Mouse (Mus musculus): ENCODE data around the gene Farsb. TPM values are rescaled to one million over a fixed set of nuclear protein-coding genes. Genes with fewer than 3 reads are reported as not detected.

The Farsb gene
- polyA plus RNA-seq, 1 experiment = 8.1 TPM

- H3K27ac ChIP-seq (ENCODE audit: insufficient read depth, low read depth, low read length) = no peak overlapping the region
- TF ChIP-seq POLR2A (IDR thresholded peaks at IDR 0.05; ENCODE audit: low read depth, low read length) = no peak
- TF ChIP-seq CTCF (IDR thresholded peaks at IDR 0.05; ENCODE audit: extremely low read depth, insufficient read length, insufficient replicate concordance, low read depth, low read length) = no peak
- H3K27me3 ChIP-seq (ENCODE audit: control insufficient read depth, insufficient read depth, low read length) = no peaks in the 10 kb centered on the region
- no peak overlapping the region for H3K4me3 ChIP-seq (ENCODE audit: low read depth, low read length)
- no peaks in the 10 kb centered on the region for H3K4me1 ChIP-seq (ENCODE audit: control insufficient read depth, insufficient read depth, insufficient read length, low read length)
- H3K36me3 ChIP-seq (ENCODE audit: control insufficient read depth, insufficient read depth, low read length) = peaks cover 8% of the 10 kb centered on the region
- WGBS = 93% methylated on average over 4 of the region's 4 CpGs
Measured at GRCm38 (mm10) chr1:78380950-78381349, 107.7 kb downstream of the Farsb start.

GRCm38 (mm10) chr1:78375058-78375457 lies 113.6 kb downstream of the Farsb start:
- Histone ChIP-seq H3K4me3 (ENCODE audit: low read depth, low read length) (no peak overlapping the region), H3K36me3 (ENCODE audit: control insufficient read depth, insufficient read depth, low read length) (0 out of 2 replicates have a peak, but pooled peaks cover 2% of the 10 kb centered on the region), H3K27ac (ENCODE audit: insufficient read depth, low read depth, low read length) (no peak overlapping the region), H3K4me1 (ENCODE audit: control insufficient read depth, insufficient read depth, insufficient read length, low read length) (no peaks in the 10 kb centered on the region), H3K27me3 (ENCODE audit: control insufficient read depth, insufficient read depth, low read length) (no peaks in the 10 kb centered on the region)
- WGBS = 86% methylated on average over 3 of the region's 3 CpGs
- no peak for TF ChIP-seq POLR2A (IDR thresholded peaks at IDR 0.05; ENCODE audit: low read depth, low read length)

GRCm38 (mm10) chr1:78373836-78374235 lies 114.9 kb downstream of the Farsb start:
- WGBS = 88% methylated on average over 5 of the region's 5 CpGs
- H3K27me3 ChIP-seq (ENCODE audit: control insufficient read depth, insufficient read depth, low read length) = no peaks in the 10 kb centered on the region

GRCm38 (mm10) chr1:78372316-78372715 lies 116.4 kb downstream of the Farsb start:
- Histone ChIP-seq H3K27ac (ENCODE audit: insufficient read depth, low read depth, low read length) (no peak overlapping the region), H3K4me3 (ENCODE audit: low read depth, low read length) (no peak overlapping the region), H3K4me1 (ENCODE audit: control insufficient read depth, insufficient read depth, insufficient read length, low read length) (no peaks in the 10 kb centered on the region), H3K36me3 (ENCODE audit: control insufficient read depth, insufficient read depth, low read length) (peaks cover 3% of the 10 kb centered on the region; the same call in 1 of the 2 replicates), H3K27me3 (ENCODE audit: control insufficient read depth, insufficient read depth, low read length) (no peaks in the 10 kb centered on the region)
- 72% methylated on average over 9 of the region's 9 CpGs for WGBS
- TF ChIP-seq CTCF (IDR thresholded peaks at IDR 0.05; ENCODE audit: extremely low read depth, insufficient read length, insufficient replicate concordance, low read depth, low read length) = no peak
- TF ChIP-seq POLR2A (IDR thresholded peaks at IDR 0.05; ENCODE audit: low read depth, low read length) = no peak

More at GRCm38 (mm10) chr1:78373836-78374235, 114.9 kb downstream of the Farsb start:
- Histone ChIP-seq H3K36me3 (ENCODE audit: control insufficient read depth, insufficient read depth, low read length) (0 out of 2 replicates have a peak, but pooled peaks cover 2% of the 10 kb centered on the region), H3K4me3 (ENCODE audit: low read depth, low read length) (no peak overlapping the region), H3K4me1 (ENCODE audit: control insufficient read depth, insufficient read depth, insufficient read length, low read length) (no peaks in the 10 kb centered on the region), H3K27ac (ENCODE audit: insufficient read depth, low read depth, low read length) (no peak overlapping the region)
- TF ChIP-seq POLR2A (IDR thresholded peaks at IDR 0.05; ENCODE audit: low read depth, low read length) (no peak), CTCF (IDR thresholded peaks at IDR 0.05; ENCODE audit: extremely low read depth, insufficient read length, insufficient replicate concordance, low read depth, low read length) (no peak)

- no peak overlapping the region for H3K4me3 ChIP-seq (ENCODE audit: low read depth, low read length)
- peaks cover 5% of the 10 kb centered on the region; the same call in 1 of the 2 replicates for H3K36me3 ChIP-seq (ENCODE audit: control insufficient read depth, insufficient read depth, low read length)
- H3K4me1 ChIP-seq (ENCODE audit: control insufficient read depth, insufficient read depth, insufficient read length, low read length) = no peaks in the 10 kb centered on the region
- TF ChIP-seq CTCF (IDR thresholded peaks at IDR 0.05; ENCODE audit: extremely low read depth, insufficient read length, insufficient replicate concordance, low read depth, low read length) (no peak), POLR2A (IDR thresholded peaks at IDR 0.05; ENCODE audit: low read depth, low read length) (no peak)
- H3K27ac ChIP-seq (ENCODE audit: insufficient read depth, low read depth, low read length) = no peak overlapping the region
- WGBS = 87% methylated on average over 2 of the region's 2 CpGs
- H3K27me3 ChIP-seq (ENCODE audit: control insufficient read depth, insufficient read depth, low read length) = no peaks in the 10 kb centered on the region
Measured at GRCm38 (mm10) chr1:78371569-78372236, 117.0 kb downstream of the Farsb start.

GRCm38 (mm10) chr1:78370121-78370520 lies 118.6 kb downstream of the Farsb start:
- 23% methylated on average over 6 of the region's 6 CpGs for WGBS
- Histone ChIP-seq H3K4me3 (ENCODE audit: low read depth, low read length) (no peak overlapping the region), H3K36me3 (ENCODE audit: control insufficient read depth, insufficient read depth, low read length) (peaks cover 6% of the 10 kb centered on the region; the same call in 1 of the 2 replicates), H3K27ac (ENCODE audit: insufficient read depth, low read depth, low read length) (no peak overlapping the region), H3K27me3 (ENCODE audit: control insufficient read depth, insufficient read depth, low read length) (no peaks in the 10 kb centered on the region), H3K4me1 (ENCODE audit: control insufficient read depth, insufficient read depth, insufficient read length, low read length) (no peaks in the 10 kb centered on the region)
- TF ChIP-seq POLR2A (IDR thresholded peaks at IDR 0.05; ENCODE audit: low read depth, low read length) = no peak
- no peak for TF ChIP-seq CTCF (IDR thresholded peaks at IDR 0.05; ENCODE audit: extremely low read depth, insufficient read length, insufficient replicate concordance, low read depth, low read length)

Other genes starting within 250 kb of the Farsb start
- gene Sgpp2, start 178.6 kb downstream of the Farsb start, polyA plus RNA-seq (2012; rRNA removed) = 23.7 and 24.8 TPM in 2 replicates
- 1.7 and 9.1 TPM in 2 replicates for gene Mogat1, start 22.1 kb upstream of the Farsb start, polyA plus RNA-seq (2012; rRNA removed)
- 0.03 and 2.1 TPM in 2 replicates for gene BC035947, start 23.3 kb upstream of the Farsb start, polyA plus RNA-seq (2012; rRNA removed)
- gene Acsl3, start 168.9 kb upstream of the Farsb start, polyA plus RNA-seq (2012; rRNA removed) = 3.5 and 7.9 TPM in 2 replicates
- 0.14 and 0.51 TPM in 2 replicates for gene Utp14b, start 169.1 kb upstream of the Farsb start, polyA plus RNA-seq (2012; rRNA removed)